8 mouse cellular contexts compared by ENCODE assay signal in genomic region chr10:68165709-68166694, GRCm38 (mm10).
DNase-seq lines count a peak whose midpoint lies in the region; ATAC-seq lines count a peak whose summit lies in the region.

No protein-coding gene starts in this region.

- H3K27ac ChIP-seq in embryonic facial prominence, embryonic 12.5 days = peak overlapping the region; percentile 63; the same call in 1 of the 2 replicates
- no peak overlapping the region for H3K27ac ChIP-seq in embryonic facial prominence, embryonic 10.5 days (replicated peaks)
- peak overlapping the region; percentile 64 for H3K27ac ChIP-seq in hindbrain, embryonic 10.5 days

- 45% methylated on average over 10 of the region's 10 CpGs for WGBS in embryonic facial prominence, embryonic 12.5 days
- 60% methylated on average over 10 of the region's 10 CpGs for WGBS in embryonic facial prominence, embryonic 10.5 days
- WGBS in hindbrain, embryonic 10.5 days = 66% methylated on average over 10 of the region's 10 CpGs

- H3K9ac ChIP-seq in embryonic facial prominence, embryonic 12.5 days = no peak overlapping the region

- H3K27me3 ChIP-seq in embryonic facial prominence, embryonic 12.5 days = no peaks in the 10 kb centered on the region
- no peaks in the 10 kb centered on the region for H3K27me3 ChIP-seq in embryonic facial prominence, embryonic 10.5 days (replicated peaks; ENCODE audit: low read depth, poor library complexity, severe bottlenecking)
- no peaks in the 10 kb centered on the region for H3K27me3 ChIP-seq in hindbrain, embryonic 10.5 days (ENCODE audit: insufficient read depth, poor library complexity, severe bottlenecking)

- ATAC-seq in embryonic facial prominence, embryonic 12.5 days (ENCODE audit: insufficient number of reproducible peaks, insufficient read depth, low FRiP score, low TSS enrichment) = no peak

- H3K4me2 ChIP-seq in embryonic facial prominence, embryonic 12.5 days (replicated peaks) = no peak overlapping the region

- H3K4me3 ChIP-seq in embryonic facial prominence, embryonic 12.5 days = no peak overlapping the region
- no peak overlapping the region for H3K4me3 ChIP-seq in embryonic facial prominence, embryonic 10.5 days
- no peak overlapping the region for H3K4me3 ChIP-seq in hindbrain, embryonic 10.5 days

- no peaks in the 10 kb centered on the region for H3K9me3 ChIP-seq in embryonic facial prominence, embryonic 12.5 days
- H3K9me3 ChIP-seq in embryonic facial prominence, embryonic 10.5 days = no peaks in the 10 kb centered on the region
- no peaks in the 10 kb centered on the region for H3K9me3 ChIP-seq in hindbrain, embryonic 10.5 days

- DNase-seq in embryonic facial prominence, embryonic 10.5 days (ENCODE audit: low spot score) = no peak
- DNase-seq in adipocyte (ENCODE audit: low spot score) (peak; percentile 73), MN1 (ENCODE audit: low spot score) (no peak)
- no peak for DNase-seq in hindbrain, embryonic 10.5 days (ENCODE audit: low spot score)
- peak; percentile 44 to 72 for DNase-seq in kidney, postnatal 25 days
- no peak for DNase-seq in gastrocnemius, postnatal 10 days
- no peak for DNase-seq in urinary bladder, postnatal 4 days (ENCODE audit: low spot score in 2 of 2)

- peaks cover 21% of the 10 kb centered on the region for H3K4me1 ChIP-seq in embryonic facial prominence, embryonic 12.5 days
- H3K4me1 ChIP-seq in embryonic facial prominence, embryonic 10.5 days = peaks cover 34% of the 10 kb centered on the region
- peaks cover 32% of the 10 kb centered on the region for H3K4me1 ChIP-seq in hindbrain, embryonic 10.5 days (replicated peaks)

- H3K36me3 ChIP-seq in embryonic facial prominence, embryonic 12.5 days = peaks cover 3% of the 10 kb centered on the region; the same call in 1 of the 2 replicates
- no peaks in the 10 kb centered on the region; the same call in 1 of the 2 replicates for H3K36me3 ChIP-seq in embryonic facial prominence, embryonic 10.5 days (replicated peaks)
- H3K36me3 ChIP-seq in hindbrain, embryonic 10.5 days = no peaks in the 10 kb centered on the region

Comparison
In these comparisons a context has a peak if more than half of its experiments do, and no peak if none do; other contexts are left out.
1. DNase-seq: peak in adipocyte (single experiment) and kidney, postnatal 25 days (2 of 2); none in embryonic facial prominence, embryonic 10.5 days (single experiment), hindbrain, embryonic 10.5 days (single experiment), MN1 (single experiment), gastrocnemius, postnatal 10 days (single experiment) and urinary bladder, postnatal 4 days (0 of 2).